Mouse (Mus musculus) midbrain, embryonic 10.5 days (tissue): ENCODE results near the gene Col5a3. TPM values are rescaled to one million over a fixed set of nuclear protein-coding genes. Genes with fewer than 3 reads are reported as not detected.
A peak's percentile ranks its signal among the peaks of the same experiment; 100 is the strongest.

Experiments
- DNase-seq: peaks from one replicate; pipeline ENCODE4 v3.0.0-alpha.2; 2017; ENCODE audit warnings: low spot score
- H3K27ac ChIP-seq: fragments of 300-500 bp; sonication (generic); replicated peaks from 2 replicates; pipeline ENCODE4 v1.5.1; 2016; ENCODE audit warnings: mild to moderate bottlenecking
- H3K27me3 ChIP-seq: fragments of 300-500 bp; sonication (generic); 2 replicates; pipeline ENCODE4 v1.6.1; 2016; ENCODE audit warnings: low read depth, mild to moderate bottlenecking; ENCODE audit not compliant: poor library complexity, severe bottlenecking
- H3K36me3 ChIP-seq: fragments of 300-500 bp; sonication (generic); 2 replicates; pipeline ENCODE4 v1.6.1; 2016; ENCODE audit warnings: mild to moderate bottlenecking, moderate library complexity
- H3K4me1 ChIP-seq: fragments of 300-500 bp; sonication (generic); 2 replicates; pipeline ENCODE4 v1.6.1; 2016
- H3K4me3 ChIP-seq: fragments of 300-500 bp; sonication (generic); 2 replicates; pipeline ENCODE4 v1.5.1; 2016; ENCODE audit warnings: mild to moderate bottlenecking, moderate library complexity
- H3K9me3 ChIP-seq: fragments of 300-500 bp; sonication (generic); replicated peaks from 2 replicates; pipeline ENCODE4 v1.6.1; 2016; ENCODE audit warnings: mild to moderate bottlenecking
- WGBS: fragments of 180-500 bp; shearing (Covaris S2); methylation state at CpG from one replicate; pipeline ENCODE4 v1.1.7; 2016; 5-methylcytosine and 5-hydroxymethylcytosine counted together
- polyA plus RNA-seq: library from polyadenylated mRNA; unstranded; fragments of >200 nt; fragmentation: Nextera tagmentation; extraction: Ambion mirVana; gene quantifications from 2 replicates; pipeline ENCODE4 v1.2.1, GENCODE M21; 2016

The Col5a3 gene
- polyA plus RNA-seq, 1 experiment from 2014 or later = 0.60 TPM

DNA sequence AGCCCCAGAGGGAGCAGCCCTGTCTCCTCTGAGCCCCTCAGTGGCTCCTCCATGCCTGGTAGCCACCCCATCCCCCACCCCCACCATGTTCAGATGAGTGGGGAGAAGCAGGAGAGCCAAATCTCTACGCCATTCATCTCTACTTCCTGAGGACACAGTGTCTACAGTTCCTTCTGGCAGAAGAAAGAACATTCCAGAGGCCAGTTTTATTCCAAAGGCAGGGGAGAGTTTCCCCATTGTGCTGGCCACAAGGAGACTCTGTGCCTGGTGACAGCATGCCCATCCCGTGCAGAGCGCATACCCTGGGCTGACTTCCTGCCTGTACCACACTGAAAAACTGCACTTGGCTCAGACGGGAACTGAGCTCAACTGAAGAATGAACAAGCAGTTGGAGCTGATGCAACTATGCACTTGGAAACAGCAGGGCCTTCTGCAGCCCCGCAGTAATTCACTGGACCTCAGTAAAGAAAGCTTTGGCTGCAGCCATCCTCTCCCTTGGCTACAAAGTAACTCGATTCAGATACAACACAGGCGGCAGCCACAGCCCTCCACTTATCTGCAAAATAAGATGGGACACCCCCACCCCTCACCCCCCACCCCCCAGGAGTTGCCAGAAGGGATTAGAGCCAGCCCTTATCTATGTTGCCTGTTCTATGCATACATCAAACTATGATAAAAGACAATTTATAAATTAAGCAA lies 20.6 kb downstream of the Col5a3 start:
- no peaks in the 10 kb centered on the region for H3K27me3 ChIP-seq
- H3K27ac ChIP-seq = peak overlapping the region; percentile 23; the same call in 1 of the 2 replicates
- no peaks in the 10 kb centered on the region for H3K9me3 ChIP-seq
- no peak for DNase-seq
- no peak overlapping the region for H3K4me3 ChIP-seq
- H3K4me1 ChIP-seq = peaks cover 37% of the 10 kb centered on the region
- WGBS = 49% methylated on average over 7 of the region's 7 CpGs
- no peaks in the 10 kb centered on the region for H3K36me3 ChIP-seq

DNA sequence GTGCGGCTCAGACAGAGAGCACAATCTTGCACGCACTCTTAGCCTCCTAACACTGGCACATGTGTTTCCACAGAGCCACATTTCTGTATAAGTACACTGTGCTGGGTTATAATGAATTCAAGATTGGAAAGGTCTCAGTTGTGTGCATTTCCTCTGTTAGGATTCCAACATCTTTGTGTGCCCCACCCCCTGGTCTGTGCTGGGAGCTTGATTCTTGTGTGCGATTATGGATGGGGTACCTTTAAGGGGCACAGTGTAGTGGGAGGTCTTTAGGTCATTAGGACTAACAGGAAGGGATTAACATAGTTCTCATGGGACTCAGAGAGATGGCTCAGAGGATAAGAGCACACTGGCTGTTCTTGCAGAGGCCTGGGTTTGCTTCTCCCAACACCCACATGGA lies 24.5 kb downstream of the Col5a3 start:
- no peaks in the 10 kb centered on the region for H3K36me3 ChIP-seq
- 60% methylated on average over 3 of the region's 3 CpGs for WGBS
- H3K4me3 ChIP-seq = no peak overlapping the region
- no peak overlapping the region for H3K27ac ChIP-seq
- H3K27me3 ChIP-seq = no peaks in the 10 kb centered on the region
- peaks cover 37% of the 10 kb centered on the region for H3K4me1 ChIP-seq
- DNase-seq = no peak
- 0 out of 2 replicates have a peak, but pooled peaks cover 5% of the 10 kb centered on the region for H3K9me3 ChIP-seq

DNA sequence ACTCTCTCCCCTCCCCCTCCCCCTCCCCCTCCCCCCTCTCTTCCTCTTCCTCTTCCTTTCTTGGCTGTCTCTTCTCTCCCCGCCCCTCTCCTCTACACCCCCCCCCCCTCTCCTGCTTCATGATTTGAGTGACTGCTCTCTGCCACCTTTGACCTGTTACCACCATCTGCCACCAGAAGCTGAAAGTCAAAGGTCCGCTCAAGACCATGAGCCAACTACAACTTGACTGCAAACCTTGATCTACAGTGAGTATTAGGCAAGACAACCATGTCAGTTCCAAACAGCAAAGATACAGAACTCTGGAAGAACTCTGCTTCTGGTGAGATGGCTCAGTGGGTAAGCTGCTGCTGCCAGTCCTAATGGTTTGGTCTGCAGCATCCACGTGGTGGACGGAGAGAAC lies 25.2 kb downstream of the Col5a3 start:
- Histone ChIP-seq H3K27ac (no peak overlapping the region), H3K4me1 (peaks cover 37% of the 10 kb centered on the region), H3K9me3 (0 out of 2 replicates have a peak, but pooled peaks cover 5% of the 10 kb centered on the region), H3K36me3 (no peaks in the 10 kb centered on the region), H3K4me3 (no peak overlapping the region), H3K27me3 (no peaks in the 10 kb centered on the region)
- DNase-seq = no peak
- WGBS = 80% methylated on average over 3 of the region's 4 CpGs

DNA sequence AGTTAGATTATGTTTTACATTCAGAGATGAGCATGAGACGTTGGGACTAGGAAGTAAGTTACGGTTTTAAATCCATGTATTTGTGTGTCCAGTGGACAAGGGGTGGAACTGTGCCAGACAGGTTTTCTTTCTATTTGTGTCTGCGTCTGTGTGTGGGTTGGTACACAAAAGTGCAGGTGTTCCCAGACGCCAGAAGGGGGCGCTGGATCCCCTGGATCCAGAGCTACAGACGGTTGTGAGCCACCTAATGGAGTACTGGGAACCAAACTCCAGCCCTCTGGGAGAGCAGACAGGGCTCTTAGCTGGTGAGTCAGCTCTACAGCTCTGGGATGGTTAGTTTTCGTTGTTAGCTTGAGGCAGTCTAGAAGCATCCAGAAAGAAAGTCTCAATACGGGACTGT lies 26.9 kb downstream of the Col5a3 start:
- peaks cover 23% of the 10 kb centered on the region for H3K4me1 ChIP-seq
- WGBS = 79% methylated on average over 8 of the region's 8 CpGs
- H3K27ac ChIP-seq = no peak overlapping the region
- H3K9me3 ChIP-seq = peaks cover 5% of the 10 kb centered on the region; the same call in 1 of the 2 replicates
- H3K27me3 ChIP-seq = no peaks in the 10 kb centered on the region
- no peak for DNase-seq
- H3K4me3 ChIP-seq = no peak overlapping the region
- H3K36me3 ChIP-seq = no peaks in the 10 kb centered on the region

DNA sequence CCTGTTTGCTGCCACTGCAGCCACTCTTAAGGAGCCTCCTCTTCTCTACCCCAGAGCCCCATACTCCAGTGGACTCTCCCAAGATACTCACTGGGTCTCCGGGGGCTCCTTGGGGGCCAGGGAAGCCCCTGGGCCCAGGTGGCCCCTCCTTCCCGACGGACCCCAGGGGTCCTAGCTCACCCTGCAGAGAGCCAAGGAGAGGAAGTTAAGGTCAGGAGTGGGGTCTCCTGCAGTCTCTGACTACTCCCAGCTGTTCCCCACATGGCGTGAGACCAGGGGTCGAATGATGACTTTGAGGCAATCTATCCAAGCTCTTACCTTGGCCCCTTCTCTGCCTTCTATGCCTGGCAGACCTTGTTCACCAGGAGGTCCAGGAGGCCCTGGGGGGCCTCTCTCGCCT lies 29.8 kb downstream of the Col5a3 start:
- DNase-seq = no peak
- Histone ChIP-seq H3K27ac (no peak overlapping the region), H3K36me3 (no peaks in the 10 kb centered on the region), H3K4me1 (peaks cover 4% of the 10 kb centered on the region), H3K27me3 (no peaks in the 10 kb centered on the region), H3K4me3 (no peak overlapping the region), H3K9me3 (peaks cover 5% of the 10 kb centered on the region; the same call in 1 of the 2 replicates)
- WGBS = 82% methylated on average over 6 of the region's 6 CpGs

DNA sequence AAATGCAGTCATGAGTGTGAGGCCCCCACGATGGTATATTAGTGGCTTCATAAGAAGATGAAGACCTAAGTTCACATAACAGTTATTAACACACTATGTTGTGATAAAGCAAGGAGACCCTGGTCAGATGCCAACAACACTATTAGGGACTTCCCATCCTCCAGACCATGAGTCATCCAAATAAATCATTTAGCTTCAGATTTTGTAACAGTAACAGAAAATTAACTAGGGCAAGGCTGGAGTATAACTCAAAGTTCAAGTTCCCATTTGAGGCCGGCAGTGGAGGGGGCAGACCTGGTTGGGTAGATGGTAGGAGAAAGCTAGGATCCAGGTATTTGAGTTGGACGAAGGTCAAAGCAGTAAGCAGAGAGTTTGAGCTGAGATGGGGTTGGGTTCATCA lies 33.6 kb downstream of the Col5a3 start:
- Histone ChIP-seq H3K27ac (no peak overlapping the region), H3K4me1 (peaks cover 3% of the 10 kb centered on the region), H3K9me3 (no peaks in the 10 kb centered on the region; the same call in 1 of the 2 replicates), H3K27me3 (no peaks in the 10 kb centered on the region), H3K4me3 (no peak overlapping the region), H3K36me3 (no peaks in the 10 kb centered on the region)
- no peak for DNase-seq
- WGBS = 92% methylated on average over 3 of the region's 3 CpGs

DNA sequence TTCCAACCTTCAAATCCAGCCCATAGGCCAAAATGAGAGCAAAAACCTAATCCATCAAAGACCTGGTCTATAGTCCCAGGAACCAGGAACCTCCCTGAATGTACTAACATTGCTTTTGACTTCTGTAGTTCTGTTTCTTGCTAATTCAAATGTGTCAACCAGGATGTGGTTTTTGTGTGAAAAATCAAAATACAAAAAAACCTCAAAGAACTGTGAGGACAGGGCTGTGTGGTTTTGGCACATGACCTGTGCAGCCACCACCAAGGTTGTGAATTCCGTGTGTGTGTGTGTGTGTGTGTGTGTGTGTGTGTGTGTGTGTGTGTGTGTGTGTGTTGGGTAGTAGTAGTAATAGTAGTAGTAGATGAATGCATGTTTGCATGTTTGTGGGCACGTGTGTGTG lies 49.6 kb downstream of the Col5a3 start:
- WGBS = 78% methylated on average over 2 of the region's 2 CpGs

DNA sequence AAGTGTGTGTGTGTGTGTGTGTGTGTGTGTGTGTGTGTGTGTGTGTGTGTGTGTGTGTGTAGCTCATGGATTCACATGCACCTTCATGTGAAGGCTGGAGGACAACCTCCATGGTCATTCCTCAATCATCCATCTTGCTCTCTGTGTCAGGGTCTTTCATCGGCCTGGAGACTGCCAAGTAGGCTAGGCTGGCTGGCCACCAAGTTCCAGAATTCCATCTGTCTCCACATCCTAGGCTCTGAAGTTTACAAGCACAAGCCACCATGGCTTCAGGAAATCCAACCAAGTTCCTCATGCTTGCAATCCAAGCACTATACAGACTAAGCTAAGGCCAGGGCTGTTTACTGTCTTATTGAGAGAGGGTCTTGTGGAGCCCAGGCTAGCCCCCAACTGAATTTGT lies 51.8 kb downstream of the Col5a3 start:
- no peak for DNase-seq
- H3K27me3 ChIP-seq = no peaks in the 10 kb centered on the region
- WGBS = 89% methylated on average over 1 of the region's 1 CpGs
- no peaks in the 10 kb centered on the region for H3K9me3 ChIP-seq
- no peak overlapping the region for H3K4me3 ChIP-seq
- no peak overlapping the region for H3K27ac ChIP-seq
- no peaks in the 10 kb centered on the region for H3K4me1 ChIP-seq
- H3K36me3 ChIP-seq = no peaks in the 10 kb centered on the region

More for the DNA sequence above, 49.6 kb downstream of the Col5a3 start:
- Histone ChIP-seq H3K4me1 (no peaks in the 10 kb centered on the region), H3K4me3 (no peak overlapping the region), H3K27ac (no peak overlapping the region), H3K9me3 (no peaks in the 10 kb centered on the region), H3K27me3 (no peaks in the 10 kb centered on the region), H3K36me3 (no peaks in the 10 kb centered on the region)
- DNase-seq = no peak

DNA sequence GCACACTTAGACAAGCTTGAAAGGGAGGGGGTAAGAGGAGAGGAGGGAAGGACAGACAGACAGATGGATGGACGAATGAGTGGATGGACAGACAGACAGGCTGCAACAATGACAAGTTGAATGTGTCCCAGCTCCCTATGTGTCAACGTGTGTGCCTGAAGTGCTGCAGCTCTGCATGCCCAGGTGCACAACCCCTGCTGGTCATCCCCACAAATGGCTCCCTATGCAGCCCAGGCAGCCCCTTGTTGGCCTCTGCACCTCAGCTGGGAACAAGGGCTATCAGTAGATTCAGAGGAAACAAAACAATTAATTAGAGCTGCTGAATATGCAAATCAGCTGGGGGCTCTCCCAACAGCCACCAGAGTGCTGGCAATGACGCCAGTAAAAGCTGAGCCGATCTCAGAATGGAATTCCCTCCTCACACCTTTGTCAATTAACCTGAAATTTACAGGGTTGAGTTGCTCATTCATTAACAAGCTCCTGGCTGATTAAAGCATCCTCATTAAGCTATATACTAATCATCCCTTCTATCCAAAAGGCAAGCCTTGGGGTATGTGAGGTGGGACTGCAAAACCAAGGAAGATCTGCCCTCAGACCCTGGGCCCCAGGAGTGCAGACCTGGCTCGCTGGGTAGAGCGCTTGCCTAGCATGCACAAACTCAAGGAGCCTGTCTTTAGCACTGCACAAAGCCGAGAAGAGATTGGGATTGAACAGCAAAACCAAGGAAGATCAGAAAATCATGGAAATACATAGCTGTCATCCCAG lies 52.5 kb downstream of the Col5a3 start:
- H3K9me3 ChIP-seq = no peaks in the 10 kb centered on the region
- DNase-seq = no peak
- H3K27ac ChIP-seq = no peak overlapping the region
- H3K4me3 ChIP-seq = no peak overlapping the region
- no peaks in the 10 kb centered on the region for H3K27me3 ChIP-seq
- H3K4me1 ChIP-seq = no peaks in the 10 kb centered on the region
- WGBS = 53% methylated on average over 7 of the region's 7 CpGs
- no peaks in the 10 kb centered on the region for H3K36me3 ChIP-seq

DNA sequence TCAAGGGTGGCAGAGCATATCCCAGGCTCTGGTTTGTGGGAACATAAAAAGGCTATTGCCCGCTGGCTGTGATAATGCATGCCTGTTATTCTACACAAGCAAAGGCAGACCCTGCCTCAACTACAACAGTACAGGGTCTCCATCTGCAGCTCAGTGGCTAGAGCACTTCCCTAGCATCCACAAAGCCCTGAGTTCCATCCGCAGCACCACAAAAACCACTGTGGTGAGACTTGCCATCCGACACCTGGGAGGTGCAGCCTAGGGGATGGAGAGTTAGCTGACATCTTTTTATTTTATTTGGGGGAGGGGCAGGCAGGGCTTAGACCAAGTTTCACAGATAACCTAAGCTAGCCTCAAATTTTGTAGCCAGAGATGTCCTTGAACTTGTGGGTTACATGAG lies 53.5 kb downstream of the Col5a3 start:
- H3K27ac ChIP-seq = no peak overlapping the region
- WGBS = 77% methylated on average over 3 of the region's 3 CpGs
- H3K27me3 ChIP-seq = no peaks in the 10 kb centered on the region

DNA sequence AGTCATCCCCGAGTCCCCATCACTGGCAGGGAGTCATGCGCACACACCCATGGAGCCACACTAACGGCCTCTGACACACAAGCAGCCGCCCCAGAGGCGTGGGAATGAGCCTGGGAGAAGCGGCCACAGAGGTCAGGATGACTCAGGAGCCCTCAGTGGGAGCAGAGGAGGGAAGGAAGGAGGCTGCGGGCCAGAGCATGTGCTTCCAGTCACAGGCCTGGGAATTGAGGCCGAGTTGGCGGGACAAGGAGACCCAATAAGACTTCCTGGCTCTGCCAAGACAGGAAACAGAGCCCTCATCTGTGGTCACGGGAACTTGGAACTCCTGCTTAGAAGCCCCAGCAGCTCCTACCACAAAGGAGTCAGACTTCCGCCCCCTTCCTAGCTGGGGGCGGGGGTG lies 54.1 kb downstream of the Col5a3 start:
- no peak overlapping the region for H3K27ac ChIP-seq

More for the DNA sequence above, 53.5 kb downstream of the Col5a3 start:
- Histone ChIP-seq H3K4me3 (no peak overlapping the region), H3K4me1 (no peaks in the 10 kb centered on the region), H3K9me3 (no peaks in the 10 kb centered on the region), H3K36me3 (no peaks in the 10 kb centered on the region)
- no peak for DNase-seq

DNA sequence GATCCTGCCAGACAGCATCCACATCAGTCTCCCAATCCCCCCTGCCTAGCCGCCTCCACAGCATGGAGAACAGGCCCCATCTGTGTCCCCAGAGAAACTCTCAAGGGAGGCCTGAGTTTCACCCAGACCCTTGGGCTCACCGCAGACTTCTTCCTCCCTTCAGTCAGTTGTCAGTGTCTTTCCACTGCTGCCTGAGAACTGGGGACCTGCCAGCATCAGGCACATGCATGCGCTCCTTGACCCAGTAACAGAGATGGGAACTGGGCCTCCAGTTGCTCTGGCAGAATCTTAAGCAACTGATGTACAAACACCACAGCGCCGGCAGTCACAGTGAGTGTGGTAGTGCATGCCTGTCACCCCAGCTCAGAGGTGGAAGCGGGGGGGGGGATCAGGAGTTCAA lies 56.0 kb downstream of the Col5a3 start:
- WGBS = 91% methylated on average over 6 of the region's 6 CpGs

More for the DNA sequence above, 54.1 kb downstream of the Col5a3 start:
- H3K36me3 ChIP-seq = no peaks in the 10 kb centered on the region
- no peaks in the 10 kb centered on the region for H3K4me1 ChIP-seq
- no peak overlapping the region for H3K4me3 ChIP-seq
- no peak for DNase-seq
- no peaks in the 10 kb centered on the region for H3K27me3 ChIP-seq
- no peaks in the 10 kb centered on the region for H3K9me3 ChIP-seq
- 80% methylated on average over 12 of the region's 12 CpGs for WGBS

DNA sequence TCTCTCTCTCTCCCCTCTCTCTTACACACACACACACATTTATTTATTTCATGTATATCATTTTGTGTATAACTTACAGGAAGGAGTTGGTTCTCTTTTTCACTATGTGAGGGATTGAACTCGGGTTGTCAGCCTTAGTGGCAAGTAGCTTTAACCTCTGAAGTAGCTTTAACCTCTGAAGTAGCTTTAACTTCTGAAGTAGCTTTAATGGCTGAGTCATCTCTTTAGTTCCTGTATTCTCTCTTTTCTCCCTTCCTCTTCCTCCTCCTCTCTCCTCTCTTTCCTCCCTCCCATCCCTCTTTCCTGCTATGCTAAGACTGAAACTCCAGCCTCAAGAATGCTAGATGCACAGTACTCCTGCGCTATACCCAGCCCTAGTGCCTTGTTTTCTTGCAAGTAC lies 56.6 kb downstream of the Col5a3 start:
- H3K27me3 ChIP-seq = no peaks in the 10 kb centered on the region
- WGBS = 76% methylated on average over 2 of the region's 2 CpGs
- H3K36me3 ChIP-seq = no peaks in the 10 kb centered on the region
- no peak overlapping the region for H3K4me3 ChIP-seq
- H3K27ac ChIP-seq = no peak overlapping the region
- no peaks in the 10 kb centered on the region for H3K4me1 ChIP-seq
- DNase-seq = no peak
- no peaks in the 10 kb centered on the region for H3K9me3 ChIP-seq

More for the DNA sequence above, 56.0 kb downstream of the Col5a3 start:
- Histone ChIP-seq H3K36me3 (no peaks in the 10 kb centered on the region), H3K27me3 (no peaks in the 10 kb centered on the region), H3K27ac (no peak overlapping the region), H3K9me3 (no peaks in the 10 kb centered on the region), H3K4me3 (no peak overlapping the region), H3K4me1 (no peaks in the 10 kb centered on the region)
- DNase-seq = no peak
